Mouse (Mus musculus) heart, adult 18-20 months (tissue): Measurements from ENCODE around the gene Sppl2c. TPM values are rescaled to one million over a fixed set of nuclear protein-coding genes. Genes with fewer than 3 reads are reported as not detected.

ENCODE experiments used
- DNase-seq, 2 experiments: peaks; one replicate each; pipeline ENCODE4 v3.0.0; 2021 to 2022; ENCODE audit warnings: mixed read lengths in 1 of 2
- long read RNA-seq, 2 experiments: library from polyadenylated mRNA; stranded (forward); transcript quantifications; one replicate each; pipeline ENCODE4 v2.0.0; 2021
- total RNA-seq, 2 experiments: library from RNA; stranded (reverse); gene quantifications; 2 replicates each; pipeline ENCODE4 v1.2.3; 2021

Sppl2c gene
- not detected for total RNA-seq
- long read RNA-seq, experiment 1 = 0 reads
- long read RNA-seq, experiment 2 = 0 reads

DNA sequence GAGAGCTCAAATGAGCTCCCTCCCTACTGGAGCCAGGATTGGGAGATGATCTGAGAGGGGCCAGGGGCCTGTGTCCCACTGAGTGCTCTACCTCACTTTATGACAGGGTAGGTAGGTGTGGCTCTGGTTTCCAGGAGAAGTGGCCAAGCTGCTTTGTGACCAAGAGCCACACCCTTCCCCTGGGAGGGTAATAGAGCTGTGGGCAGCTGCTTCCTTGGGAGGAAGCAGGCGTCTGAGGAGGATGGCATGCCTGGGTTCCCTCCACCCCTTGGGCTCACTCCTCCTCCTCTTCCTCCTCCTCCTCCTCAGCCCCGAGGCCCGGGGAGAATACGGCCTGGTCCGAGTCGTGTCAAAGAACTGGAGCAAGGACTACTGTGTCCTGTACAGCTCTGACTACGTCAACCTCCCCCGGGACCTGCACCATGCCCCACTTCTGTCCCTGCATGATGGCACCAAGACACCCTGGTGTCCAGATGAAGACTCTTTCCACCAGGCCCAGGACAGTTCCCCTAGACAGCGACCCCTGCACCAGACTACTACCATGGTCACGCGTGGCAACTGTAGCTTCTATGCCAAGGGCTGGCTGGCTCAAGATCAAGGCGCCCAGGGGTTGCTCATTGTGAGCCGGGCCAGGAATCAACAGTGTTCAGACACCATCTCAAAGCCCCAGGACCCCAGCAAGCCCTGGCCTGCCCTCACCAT is at the start of gene Sppl2c:
Sppl2c (plus strand) TSS at position 193 of the 702 bp plus-strand sequence.
- DNase-seq = no peak

DNA sequence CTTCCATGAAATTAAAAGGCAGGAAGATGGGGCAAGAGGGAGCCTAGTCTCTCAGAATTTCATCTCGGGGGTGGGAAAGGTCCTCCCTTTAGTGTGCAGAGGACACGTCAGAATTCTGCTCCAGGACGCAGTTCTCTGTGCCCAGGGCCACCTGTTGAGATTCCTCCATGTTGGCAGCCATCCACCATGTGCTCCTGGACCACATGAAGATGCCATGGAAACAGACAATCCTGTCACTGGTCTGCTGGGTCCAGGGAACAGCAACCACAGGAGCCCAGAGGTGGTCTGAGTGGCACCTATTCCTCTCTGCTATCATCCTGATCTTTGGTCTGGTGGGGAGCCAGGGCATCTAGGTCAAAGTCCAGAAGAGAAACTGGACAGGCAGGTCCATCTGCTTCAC is 47.2 kb upstream of the Sppl2c start:
- DNase-seq = no peak

DNA sequence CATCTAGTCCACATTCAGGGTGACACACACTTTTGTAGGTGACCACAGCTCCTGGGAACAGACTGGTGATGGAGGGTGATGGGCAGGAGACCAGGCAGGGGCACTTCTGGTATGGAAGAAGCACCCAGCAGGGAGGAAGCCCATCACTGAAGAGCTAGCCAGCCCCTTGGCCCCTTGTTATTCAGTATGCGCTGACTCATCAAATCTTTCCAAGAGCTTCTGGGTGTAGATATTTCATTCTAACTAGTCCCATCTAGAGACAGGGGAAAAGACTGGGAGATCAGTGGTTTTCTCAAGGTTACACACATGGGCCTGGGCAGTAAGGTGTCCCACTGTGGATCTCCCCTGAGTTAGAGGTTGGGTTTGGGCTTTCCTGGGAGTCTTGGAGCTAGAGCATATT is 41.2 kb upstream of the Sppl2c start:
- no peak for DNase-seq

DNA sequence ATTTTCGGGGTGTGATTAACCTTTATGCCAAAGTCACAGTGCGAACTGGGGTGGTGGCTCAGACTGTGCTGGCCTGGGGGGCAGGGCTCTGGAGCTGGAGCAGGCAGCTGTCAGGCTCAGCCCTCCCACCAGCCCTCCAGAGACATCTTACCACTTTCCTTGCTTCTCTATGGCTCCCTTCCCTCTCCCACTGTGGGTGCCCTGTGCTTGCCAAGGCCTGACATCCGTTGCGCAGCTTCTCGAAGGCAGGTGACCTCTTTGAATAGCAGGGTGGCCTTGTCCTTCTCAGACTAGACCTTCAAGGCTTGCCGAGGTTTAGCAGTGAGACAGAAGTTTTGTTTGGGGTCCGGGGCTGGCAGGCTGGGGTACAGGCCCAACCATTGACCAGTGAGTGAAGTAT is 37.3 kb upstream of the Sppl2c start:
- DNase-seq = no peak

DNA sequence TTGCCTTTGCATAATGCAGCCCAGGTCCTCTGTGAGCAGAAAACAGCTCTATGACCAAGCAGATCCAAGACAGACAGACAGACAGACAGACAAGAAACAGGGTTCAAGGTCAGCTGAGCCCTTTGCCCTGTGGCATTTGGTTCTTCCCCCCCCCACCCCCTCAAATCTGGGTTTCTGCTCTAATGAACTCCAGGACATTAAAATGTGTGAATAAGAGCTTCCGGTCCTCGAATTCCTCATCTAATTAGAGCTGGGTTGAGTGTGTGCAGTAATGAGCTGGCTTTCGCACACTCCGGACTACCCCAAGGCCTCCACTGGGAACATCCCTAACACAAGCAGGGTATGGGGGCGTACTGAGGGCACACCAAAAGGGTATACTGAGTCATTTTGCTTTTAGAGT is 35.2 kb upstream of the Sppl2c start:
- no peak for DNase-seq

DNA sequence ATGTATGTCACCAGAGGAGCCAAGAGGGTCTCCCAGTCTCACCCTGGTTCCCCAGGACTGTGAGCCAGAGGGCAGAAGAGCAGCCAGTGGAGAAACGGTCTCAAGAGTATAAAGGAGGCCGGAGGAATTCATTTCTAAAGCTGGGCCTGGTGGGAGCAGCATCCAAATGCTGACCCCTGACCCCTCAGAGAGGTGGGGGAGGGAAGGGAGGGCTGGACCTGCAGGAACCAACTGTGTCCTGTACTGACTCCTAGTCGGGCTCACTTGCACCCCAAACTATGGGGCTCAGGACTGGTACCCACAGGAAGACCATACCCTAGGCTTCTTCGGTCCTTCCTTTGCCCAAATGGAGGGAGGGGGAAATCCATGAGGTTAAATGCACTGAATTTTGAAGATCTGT is 31.8 kb upstream of the Sppl2c start:
- no peak for DNase-seq

DNA sequence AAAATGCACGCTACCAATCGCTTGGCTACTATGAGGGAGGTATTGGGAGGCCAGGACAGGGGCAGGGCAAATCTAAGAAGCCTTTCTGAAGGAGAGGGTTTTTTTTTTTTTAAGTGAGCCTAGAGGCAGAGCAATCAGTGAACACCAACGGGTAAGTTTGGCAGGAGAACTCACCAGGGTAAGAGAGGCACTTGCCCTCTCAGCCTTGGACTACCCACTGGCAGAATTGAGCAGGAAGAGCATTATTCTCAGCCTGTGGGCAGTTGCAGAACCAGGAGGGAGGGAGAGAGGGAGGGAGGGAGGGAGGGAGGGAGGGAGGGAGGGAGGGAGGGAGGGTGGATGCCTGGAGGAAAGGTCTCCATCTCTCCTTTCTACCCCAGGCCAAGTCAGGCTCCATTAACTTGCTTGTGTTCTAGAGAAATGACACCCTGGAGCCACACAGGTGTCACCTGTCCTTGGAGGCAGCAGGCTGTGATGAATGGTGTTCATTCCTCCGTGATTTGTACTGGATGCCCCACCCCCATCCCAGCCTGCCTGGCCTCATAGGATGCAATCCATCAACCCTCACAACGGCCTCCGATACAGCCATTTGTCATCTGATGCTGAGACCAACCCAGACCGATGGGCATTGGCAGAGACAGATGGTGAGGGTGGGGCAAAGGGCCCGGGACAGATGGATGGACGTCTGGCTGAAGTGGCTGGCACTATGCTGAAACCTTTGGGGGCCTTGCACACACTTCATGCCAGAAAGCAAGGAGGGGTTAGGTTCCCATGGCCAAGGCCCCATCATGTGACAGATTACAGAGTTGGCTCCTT is 31.1 kb upstream of the Sppl2c start:
- DNase-seq = no peak

DNA sequence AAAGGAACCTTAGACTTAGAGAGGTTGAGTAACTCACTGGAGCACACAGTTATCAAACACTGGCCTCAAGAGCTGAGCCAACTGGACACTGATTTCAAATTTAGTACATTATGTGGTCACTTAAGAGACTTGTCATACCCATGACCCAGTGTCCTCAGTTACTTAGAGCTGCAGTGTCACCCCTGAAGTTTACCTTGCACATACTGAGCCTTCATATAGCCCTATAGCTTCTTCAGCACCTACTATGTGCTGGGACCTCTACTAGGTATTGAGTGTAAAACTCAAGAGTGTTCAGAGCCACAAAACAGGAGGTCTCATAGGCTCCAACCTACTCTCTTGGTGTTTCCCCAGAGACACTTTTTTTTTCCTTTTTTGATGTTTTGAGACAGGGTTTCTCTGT is 30.2 kb upstream of the Sppl2c start:
- DNase-seq = no peak

DNA sequence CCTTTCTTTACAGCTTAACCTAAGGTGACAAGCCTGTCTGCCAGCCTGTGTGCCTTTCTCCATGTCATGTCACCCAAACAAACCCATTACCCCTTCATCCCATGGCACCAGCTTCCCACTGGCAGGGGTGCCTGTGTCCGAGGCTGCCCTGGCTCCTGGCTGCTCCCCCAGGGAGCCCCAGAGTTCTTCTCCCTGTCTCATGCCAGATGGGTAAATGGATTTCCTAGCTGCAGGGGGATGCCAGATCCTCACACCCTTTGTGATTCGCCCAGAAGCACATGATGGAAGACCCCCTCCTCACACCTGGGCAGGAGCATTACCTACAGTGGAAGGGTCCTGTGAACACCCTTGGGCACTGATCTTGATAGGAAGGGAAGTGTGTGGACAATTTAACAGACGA is 29.7 kb upstream of the Sppl2c start:
- DNase-seq = no peak

DNA sequence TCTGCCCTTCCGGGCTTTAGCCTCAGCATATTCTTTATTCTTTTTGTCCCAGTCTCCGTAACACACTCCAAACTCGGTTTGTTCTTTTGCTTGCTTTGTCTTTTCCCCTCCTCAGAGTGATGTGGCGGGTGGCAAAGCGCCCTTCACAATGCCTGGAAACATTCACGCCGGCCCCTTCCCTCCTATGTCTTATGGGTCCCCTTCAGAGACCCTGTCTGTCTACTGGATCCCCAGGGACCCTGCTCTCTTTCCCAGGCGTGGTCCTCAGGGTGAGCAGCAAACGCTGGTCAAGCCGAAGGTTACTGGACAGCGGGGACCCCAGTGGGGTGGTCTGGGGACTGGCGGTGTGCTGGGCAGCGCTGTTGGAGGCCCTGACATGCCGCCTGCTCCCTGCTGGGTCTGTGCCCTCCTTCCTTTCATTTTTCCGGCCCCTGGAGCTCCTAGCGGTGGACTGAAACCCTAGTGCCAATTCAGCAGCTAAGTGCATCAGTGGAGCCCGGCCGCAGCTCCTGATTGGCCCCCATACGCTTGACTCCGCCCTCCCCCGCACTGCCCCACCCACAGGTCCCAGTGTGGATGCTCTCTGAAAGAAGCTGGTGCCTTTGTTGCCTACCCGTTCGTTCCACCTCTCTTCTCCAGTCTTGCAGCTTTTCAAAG is 28.4 kb upstream of the Sppl2c start:
- peak; percentile 28 to 29 for DNase-seq

DNA sequence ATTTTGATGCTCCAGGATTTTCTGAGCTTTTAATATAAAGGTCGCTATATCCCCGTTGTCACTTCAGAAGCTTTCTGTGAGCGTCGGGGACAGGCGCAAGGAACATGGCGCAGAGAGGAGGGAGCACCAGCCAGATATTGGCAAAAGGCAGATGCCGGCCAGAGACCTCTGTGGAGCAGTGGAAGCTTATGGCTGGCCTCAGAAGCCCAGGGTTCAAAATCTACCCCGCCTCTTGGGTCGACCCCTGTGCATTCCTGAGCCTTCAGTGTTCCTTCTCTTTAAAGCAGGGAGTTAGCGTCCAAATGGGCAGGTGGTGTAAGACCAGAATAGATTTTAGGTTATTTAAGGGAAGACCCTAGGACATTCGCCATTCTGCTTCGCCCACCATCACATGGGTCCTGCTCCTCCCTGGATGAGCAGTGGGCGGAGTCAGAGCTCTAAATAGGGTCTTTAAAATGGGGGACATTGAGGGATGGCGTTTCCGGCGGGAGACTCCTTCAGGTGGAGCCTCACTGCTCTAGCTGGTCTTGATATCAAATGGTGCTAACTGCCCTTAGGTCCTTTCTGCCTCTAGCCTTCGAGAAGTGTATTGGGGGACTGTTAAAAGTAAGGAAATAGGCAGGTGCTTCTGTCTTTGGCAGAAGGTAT is 27.7 kb upstream of the Sppl2c start:
- no peak for DNase-seq

DNA sequence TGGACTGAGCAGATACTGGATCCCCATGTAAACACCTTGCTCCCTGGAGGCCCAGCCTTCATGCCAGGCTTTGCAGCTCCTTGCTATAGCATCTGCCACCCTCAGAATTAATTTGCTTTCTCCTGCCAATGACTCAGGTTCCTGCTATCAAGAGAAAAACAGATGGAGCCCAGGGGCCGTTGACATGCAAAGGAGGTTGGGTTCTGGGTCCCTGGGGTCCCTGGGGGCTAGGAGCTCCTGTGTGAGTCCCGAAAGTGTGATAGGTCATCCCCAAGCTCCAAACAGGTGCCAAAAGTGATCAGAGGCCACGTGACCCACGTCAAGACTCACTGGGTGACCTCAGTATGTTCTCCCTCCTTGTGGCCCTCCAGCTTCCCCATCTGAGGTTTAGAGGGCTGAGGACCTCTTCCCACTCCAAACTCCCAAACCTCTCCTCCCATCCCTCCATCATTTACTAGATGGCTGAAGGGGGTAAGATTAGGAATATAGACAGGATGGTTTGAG is 26.3 kb upstream of the Sppl2c start:
- DNase-seq = no peak

DNA sequence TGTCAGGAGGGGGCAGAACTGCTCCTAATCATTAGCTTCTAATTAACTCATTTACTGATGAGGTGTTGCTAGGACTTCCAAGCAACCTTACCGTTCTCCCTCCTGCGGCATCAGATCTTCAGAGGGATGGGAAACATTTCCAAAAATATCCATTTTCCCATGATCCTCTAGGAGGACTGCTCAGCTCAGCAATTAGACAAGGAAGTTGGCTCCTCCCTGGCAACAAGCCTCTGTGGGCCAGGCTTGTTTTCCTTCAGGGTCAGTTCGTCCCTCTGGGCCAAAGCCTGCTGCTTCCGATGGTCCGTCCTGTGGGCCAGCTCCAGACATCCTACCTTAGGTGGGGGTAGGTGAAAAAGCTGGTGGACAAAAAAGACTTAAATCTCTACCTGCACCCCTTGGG is 25.0 kb upstream of the Sppl2c start:
- DNase-seq = no peak

DNA sequence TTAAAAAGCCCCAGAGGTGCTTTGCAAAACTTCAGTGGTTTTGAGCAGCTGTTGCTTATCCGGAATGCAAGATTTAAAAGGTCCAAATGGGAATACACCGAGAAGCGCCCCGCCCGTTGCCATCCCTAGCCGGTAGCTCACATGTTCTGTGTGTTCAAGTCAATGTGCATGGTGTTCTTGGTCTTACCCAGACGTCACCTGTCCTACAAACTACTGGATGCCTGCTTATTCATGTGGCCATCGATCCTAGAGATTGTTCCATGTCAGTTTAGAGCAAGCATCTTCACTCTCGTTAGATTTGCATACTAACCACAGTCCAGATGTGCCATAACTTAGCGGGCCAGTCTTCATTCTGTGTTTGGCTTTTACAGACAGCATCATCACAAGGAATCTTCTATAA is 21.9 kb upstream of the Sppl2c start:
- DNase-seq = no peak

DNA sequence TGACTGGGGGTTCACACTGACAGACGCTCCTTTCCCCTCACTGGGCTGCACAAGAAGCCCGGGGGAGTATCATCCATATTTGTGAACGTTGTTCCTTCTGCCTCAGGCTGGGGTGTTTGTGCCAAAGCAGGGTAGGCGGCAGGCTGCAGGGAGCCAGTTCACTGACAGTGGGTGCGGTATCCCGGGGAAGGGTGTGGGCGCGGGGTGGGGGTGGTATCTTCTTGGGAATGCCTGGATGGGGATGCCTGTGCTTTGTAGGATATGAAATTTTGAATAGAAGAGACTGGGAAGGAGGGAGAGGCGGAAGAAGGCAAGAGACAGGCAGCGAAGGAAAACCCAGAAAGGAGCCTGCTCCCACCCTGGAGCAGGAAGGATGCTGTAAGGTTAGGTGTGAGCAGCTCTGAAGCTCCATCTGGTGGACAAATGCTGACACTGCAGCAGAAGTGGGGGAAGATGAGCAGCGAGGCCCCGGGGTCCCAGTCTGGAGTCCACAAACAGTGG is 14.8 kb upstream of the Sppl2c start:
- DNase-seq = peak; percentile 45 to 78

DNA sequence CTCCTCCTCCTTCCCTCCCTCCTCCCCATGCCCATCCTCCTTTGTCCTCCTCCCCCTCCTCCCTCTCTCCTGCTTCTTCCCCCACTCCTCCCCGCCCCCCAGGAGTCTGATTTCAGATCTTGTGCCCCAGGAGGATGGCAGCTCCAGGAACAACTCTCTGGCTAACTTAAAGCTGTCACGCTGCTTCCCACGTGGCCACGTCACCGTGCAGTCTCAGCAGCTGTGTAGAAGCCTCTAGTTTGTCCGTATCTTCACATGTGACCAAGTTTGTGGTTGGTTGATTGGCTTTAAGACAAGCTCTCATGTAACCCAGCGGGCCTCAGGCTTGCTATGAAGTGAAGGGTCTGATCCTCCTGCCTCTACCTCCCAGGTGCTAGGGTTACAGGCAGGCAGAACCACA is 7.2 kb upstream of the Sppl2c start:
- no peak for DNase-seq

DNA sequence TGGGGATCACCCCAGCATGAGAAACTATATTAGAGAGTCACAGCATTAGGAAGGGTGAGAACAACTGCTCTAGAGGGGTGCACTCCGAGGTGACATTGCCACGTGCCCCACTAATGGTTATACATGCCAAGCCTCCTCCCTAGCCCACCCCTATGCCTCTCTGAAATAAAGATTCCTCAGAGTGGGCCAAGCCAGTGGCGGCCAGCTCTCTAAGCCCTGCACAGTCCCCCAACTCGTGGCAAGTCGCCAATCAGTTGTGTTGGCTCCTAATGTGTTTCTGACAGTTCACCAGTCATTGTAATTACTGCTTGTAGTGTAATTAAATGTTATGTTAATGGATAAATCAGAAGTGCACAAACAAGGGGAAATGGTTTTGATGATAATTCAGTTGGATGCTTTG is 6.3 kb upstream of the Sppl2c start:
- no peak for DNase-seq

DNA sequence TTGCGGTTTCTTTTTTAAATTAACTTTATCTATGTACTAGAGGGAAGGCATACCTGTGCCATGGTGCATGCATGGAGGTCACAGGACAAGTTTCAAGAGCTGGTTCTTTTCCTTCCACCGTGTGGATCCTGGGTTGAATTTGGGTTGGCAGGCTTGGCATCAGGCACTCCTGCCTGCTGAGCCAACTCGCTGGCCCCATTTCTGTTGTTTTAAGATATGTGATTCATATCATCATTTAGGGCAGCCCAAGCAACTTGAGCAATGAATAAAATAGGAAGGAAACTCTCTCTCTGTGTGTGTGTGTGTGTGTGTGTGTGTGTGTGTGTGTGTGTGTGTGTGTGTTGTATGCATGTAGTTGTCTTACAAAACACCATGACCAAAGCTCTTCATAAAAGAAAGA is 4.0 kb upstream of the Sppl2c start:
- no peak for DNase-seq

DNA sequence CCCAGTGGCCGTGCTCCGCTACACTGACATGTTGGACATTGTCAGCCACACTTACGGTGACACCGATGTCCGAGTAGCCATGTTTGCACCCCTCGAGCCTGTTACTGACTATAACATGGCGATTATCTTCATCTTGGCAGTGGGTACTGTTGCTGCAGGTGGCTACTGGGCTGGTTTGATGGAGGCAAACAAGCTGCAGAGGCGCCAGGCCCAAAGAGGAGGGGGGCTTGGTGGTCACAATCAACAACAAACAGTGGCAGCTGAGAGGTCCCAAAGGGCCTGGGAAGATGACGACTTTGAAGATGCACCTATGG is 667 bp downstream of the Sppl2c start:
- DNase-seq = no peak

DNA sequence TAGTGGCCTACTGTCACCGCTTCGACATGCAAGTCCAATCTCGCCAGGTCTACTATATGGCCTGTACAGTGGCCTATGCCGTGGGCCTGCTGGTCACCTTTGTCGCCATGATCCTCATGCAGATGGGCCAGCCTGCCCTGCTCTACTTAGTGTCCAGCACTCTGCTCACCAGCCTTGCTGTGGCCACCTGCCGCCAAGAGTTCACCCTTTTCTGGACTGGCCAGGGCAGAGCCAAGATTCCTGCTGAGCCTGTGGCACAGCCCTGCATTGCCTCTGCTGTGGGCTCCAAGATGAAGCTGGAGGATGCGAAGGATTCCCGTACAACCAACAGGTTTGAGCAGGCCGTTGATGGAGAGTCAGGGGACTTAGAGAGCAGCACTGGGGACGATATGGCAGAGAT is 1.6 kb downstream of the Sppl2c start:
- DNase-seq = no peak

DNA sequence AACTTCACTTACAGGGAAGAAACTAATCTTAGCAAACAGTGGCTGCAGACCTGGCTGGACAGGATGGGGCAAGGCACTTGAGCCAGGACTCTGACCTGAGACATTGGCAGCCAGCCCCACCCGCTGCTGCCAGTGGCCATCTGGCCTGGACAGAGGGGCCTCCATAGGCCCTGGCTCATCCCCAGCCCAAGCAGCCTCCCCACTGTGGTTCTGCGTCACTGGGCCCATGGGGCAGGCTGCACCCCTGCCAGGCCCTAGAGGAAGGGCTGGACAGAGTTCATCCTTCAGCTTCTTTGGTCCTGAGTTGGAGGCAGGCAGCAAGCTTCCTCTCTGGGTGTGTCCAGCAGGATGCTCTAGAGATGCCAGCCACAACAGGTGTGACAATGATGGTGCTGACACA is 3.9 kb downstream of the Sppl2c start:
- DNase-seq = no peak

DNA sequence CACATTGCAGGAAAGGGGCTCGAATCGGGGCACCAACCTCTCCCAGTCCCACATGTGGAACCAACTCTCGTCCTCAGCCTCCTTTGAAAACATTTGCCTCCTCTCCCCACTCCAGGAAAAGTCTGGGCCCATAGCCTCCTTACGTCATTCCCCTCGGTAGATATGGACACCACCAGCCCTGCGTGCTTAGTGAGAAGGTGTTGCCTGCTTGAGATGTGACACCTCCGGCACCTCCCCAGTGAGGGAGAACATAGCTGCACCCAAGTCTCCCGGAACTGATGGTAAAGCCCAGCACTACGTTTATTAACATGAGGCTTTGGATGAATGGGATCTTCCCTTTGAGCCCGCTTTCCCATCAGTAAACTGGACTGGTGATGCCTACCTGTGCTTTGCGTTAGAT is 9.3 kb downstream of the Sppl2c start:
- no peak for DNase-seq

DNA sequence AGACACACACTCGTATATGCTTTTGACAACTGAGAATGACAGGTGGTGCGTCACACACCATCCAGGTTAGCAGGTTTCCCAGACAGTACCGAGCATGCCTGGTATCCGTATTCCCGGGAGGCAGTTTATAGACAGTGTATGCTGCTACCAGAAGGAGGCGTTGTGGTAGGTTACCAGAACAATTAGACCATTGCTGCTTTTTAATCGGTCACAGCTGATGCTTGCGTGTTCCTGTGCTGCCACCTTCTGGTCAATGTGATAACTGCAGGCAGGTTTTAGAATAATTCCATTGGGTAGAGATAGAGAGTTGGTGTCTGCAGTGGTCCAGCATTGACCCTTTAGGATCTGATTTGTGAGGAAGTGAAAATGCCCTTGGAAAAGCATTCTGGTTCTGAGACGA is 9.7 kb downstream of the Sppl2c start:
- peak; percentile 56 to 91 for DNase-seq
